8 mouse cellular contexts compared by ENCODE assay signal in genomic region chr9:107872350-107873098, GRCm38 (mm10). TPM values are rescaled to one million over a fixed set of nuclear protein-coding genes. Genes with fewer than 3 reads are reported as not detected.
A peak's percentile ranks its signal among the peaks of the same experiment; 100 is the strongest.
DNase-seq lines count a peak whose midpoint lies in the region; ATAC-seq and TF ChIP-seq lines count a peak whose summit lies in the region.

No protein-coding gene starts in this region.

- DNase-seq in CD4-positive helper T cell, adult 2 months (ENCODE audit: low read depth, low spot score) = peak; percentile 96
- peak; percentile 93 for DNase-seq in brain, embryonic 18.5 days (ENCODE audit: low read depth, low spot score)
- DNase-seq in kidney, postnatal 0 days (ENCODE audit: low spot score) = peak; percentile 98
- DNase-seq in liver, embryonic 11.5 days (ENCODE audit: low spot score) = peak; percentile 87
- DNase-seq in naive thymus-derived CD4-positive, alpha-beta T cell, adult 2 months (ENCODE audit: low read depth) = peak; percentile 94

- H3K4me2 ChIP-seq in heart, embryonic 12.5 days = peak overlapping the region; percentile 91
- H3K4me2 ChIP-seq in kidney, postnatal 0 days (ENCODE audit: low read length) = peak overlapping the region; percentile 78
- H3K4me2 ChIP-seq in liver, embryonic 11.5 days = peak overlapping the region; percentile 82
- peak overlapping the region; percentile 52 for H3K4me2 ChIP-seq in stomach, embryonic 14.5 days (replicated peaks; ENCODE audit: low read depth, low read length)

- peaks cover 4% of the 10 kb centered on the region for H3K36me3 ChIP-seq in heart, embryonic 12.5 days
- H3K36me3 ChIP-seq in kidney, postnatal 0 days (ENCODE audit: insufficient read depth, low read length) = 0 out of 2 replicates have a peak, but pooled peaks cover 3% of the 10 kb centered on the region
- peaks cover 3% of the 10 kb centered on the region; the same call in 1 of the 2 replicates for H3K36me3 ChIP-seq in liver, embryonic 11.5 days (ENCODE audit: control insufficient read depth, insufficient read depth, low read length)
- H3K36me3 ChIP-seq in stomach, embryonic 14.5 days (ENCODE audit: control insufficient read depth, insufficient read depth, low read length) = 0 out of 2 replicates have a peak, but pooled peaks cover 2% of the 10 kb centered on the region

- H3K27me3 ChIP-seq in heart, embryonic 12.5 days (replicated peaks) = 0 out of 2 replicates have a peak, but pooled peaks cover 3% of the 10 kb centered on the region
- no peaks in the 10 kb centered on the region for H3K27me3 ChIP-seq in kidney, postnatal 0 days (ENCODE audit: insufficient read depth, low read length)
- no peaks in the 10 kb centered on the region for H3K27me3 ChIP-seq in liver, embryonic 11.5 days (replicated peaks; ENCODE audit: control insufficient read depth, insufficient read depth, low read length)
- H3K27me3 ChIP-seq in stomach, embryonic 14.5 days (ENCODE audit: control insufficient read depth, insufficient read depth, low read length) = no peaks in the 10 kb centered on the region

- peak overlapping the region; percentile 97 for H3K9ac ChIP-seq in heart, embryonic 12.5 days
- H3K9ac ChIP-seq in kidney, postnatal 0 days (ENCODE audit: low read depth, low read length) = peak overlapping the region; percentile 97
- peak overlapping the region; percentile 96 for H3K9ac ChIP-seq in liver, embryonic 11.5 days (ENCODE audit: low read depth, low read length)
- peak overlapping the region; percentile 83 for H3K9ac ChIP-seq in stomach, embryonic 14.5 days (replicated peaks; ENCODE audit: low read depth, low read length)

- peak; percentile 98 for ATAC-seq in erythroid progenitor cell, adult 5-6 weeks (replicated peaks; ENCODE audit: low FRiP score, poor library complexity, severe bottlenecking)
- ATAC-seq in heart, embryonic 12.5 days (ENCODE audit: insufficient number of reproducible peaks, low FRiP score) = peak; percentile 99
- ATAC-seq in kidney, postnatal 0 days (replicated peaks; ENCODE audit: low FRiP score, low read depth) = peak; percentile 99
- ATAC-seq in liver, embryonic 11.5 days (replicated peaks; ENCODE audit: low FRiP score) = peak; percentile 99
- ATAC-seq in stomach, embryonic 14.5 days (ENCODE audit: insufficient number of reproducible peaks, insufficient read depth, low FRiP score, low read depth) = peak; percentile 100

- peaks cover 15% of the 10 kb centered on the region for H3K4me1 ChIP-seq in heart, embryonic 12.5 days (replicated peaks)
- H3K4me1 ChIP-seq in kidney, postnatal 0 days (replicated peaks; ENCODE audit: insufficient read depth, low read length) = peaks cover 7% of the 10 kb centered on the region; the same call in 1 of the 2 replicates
- peaks cover 6% of the 10 kb centered on the region; the same call in 1 of the 2 replicates for H3K4me1 ChIP-seq in liver, embryonic 11.5 days (replicated peaks; ENCODE audit: control insufficient read depth, insufficient read depth, low read length)
- H3K4me1 ChIP-seq in stomach, embryonic 14.5 days (ENCODE audit: control insufficient read depth, insufficient read depth, low read length) = peaks cover 5% of the 10 kb centered on the region; the same call in 1 of the 2 replicates

- H3K4me3 ChIP-seq in heart, embryonic 12.5 days = peak overlapping the region; percentile 97
- peak overlapping the region; percentile 84 for H3K4me3 ChIP-seq in kidney, postnatal 0 days (replicated peaks; ENCODE audit: low read depth, low read length)
- H3K4me3 ChIP-seq in liver, embryonic 11.5 days (ENCODE audit: low read depth, low read length) = peak overlapping the region; percentile 88
- peak overlapping the region; percentile 87 for H3K4me3 ChIP-seq in stomach, embryonic 14.5 days (ENCODE audit: low read depth, low read length)

- under 1% methylated on average over 80 of the region's 80 CpGs for WGBS in heart, embryonic 12.5 days
- under 1% methylated on average over 77 of the region's 80 CpGs for WGBS in kidney, postnatal 0 days
- under 1% methylated on average over 79 of the region's 80 CpGs for WGBS in liver, embryonic 11.5 days
- WGBS in stomach, embryonic 14.5 days = under 1% methylated on average over 79 of the region's 80 CpGs

- no peaks in the 10 kb centered on the region for H3K9me3 ChIP-seq in heart, embryonic 12.5 days (replicated peaks)
- H3K9me3 ChIP-seq in kidney, postnatal 0 days (replicated peaks; ENCODE audit: low read length) = no peaks in the 10 kb centered on the region
- no peaks in the 10 kb centered on the region for H3K9me3 ChIP-seq in liver, embryonic 11.5 days (ENCODE audit: control insufficient read depth, low read length)
- no peaks in the 10 kb centered on the region for H3K9me3 ChIP-seq in stomach, embryonic 14.5 days (ENCODE audit: control insufficient read depth, low read depth, low read length)

- H3K27ac ChIP-seq in heart, embryonic 12.5 days (ENCODE audit: poor library complexity, severe bottlenecking) = peak overlapping the region; percentile 97
- H3K27ac ChIP-seq in kidney, postnatal 0 days = peak overlapping the region; percentile 98
- peak overlapping the region; percentile 97 for H3K27ac ChIP-seq in liver, embryonic 11.5 days (ENCODE audit: low read depth, low read length)
- peak overlapping the region; percentile 86 for H3K27ac ChIP-seq in stomach, embryonic 14.5 days (ENCODE audit: low read length)

- 0 out of 2 replicates have a peak, but pooled peaks have one; percentile 15 for TF ChIP-seq CTCF in kidney, postnatal 0 days (IDR thresholded peaks at IDR 0.05; ENCODE audit: low read depth)

RNA-seq across cellular contexts. Expression of gene Rbm6, which starts 0.5 kb away (rescaled TPM):
- 176 and 204 TPM in 2 replicates for total RNA-seq in erythroid progenitor cell, adult 5-6 weeks (2015; ENCODE audit: low replicate concordance)
- total RNA-seq in erythroid progenitor cell, adult 5-6 weeks (2017; ENCODE audit: low replicate concordance) = 216 and 260 TPM in 2 replicates
- polyA plus RNA-seq in heart, embryonic 12.5 days (2016; fragmentation: Nextera tagmentation; extraction: Ambion mirVana) = 56.4 and 61.8 TPM in 2 replicates
- 40.2 and 46.8 TPM in 2 replicates for polyA plus RNA-seq in kidney, postnatal 0 days (2015; fragmentation: Nextera tagmentation; extraction: Ambion mirVana)
- 60.0 and 60.9 TPM in 2 replicates for polyA plus RNA-seq in liver, embryonic 11.5 days (2014; fragmentation: Nextera tagmentation; extraction: Ambion mirVana)
- polyA plus RNA-seq in stomach, embryonic 14.5 days (2014; fragmentation: Nextera tagmentation; extraction: Ambion mirVana) = 76.5 and 83.3 TPM in 2 replicates

RNA-seq across cellular contexts. Expression of gene Mon1a, which starts 15.4 kb away (rescaled TPM):
- total RNA-seq in erythroid progenitor cell, adult 5-6 weeks (2015; ENCODE audit: low replicate concordance) = not detected in 2 replicates
- 0.64 and 3.3 TPM in 2 replicates for total RNA-seq in erythroid progenitor cell, adult 5-6 weeks (2017; ENCODE audit: low replicate concordance)
- polyA plus RNA-seq in heart, embryonic 12.5 days (2016; fragmentation: Nextera tagmentation; extraction: Ambion mirVana) = 9.3 and 9.9 TPM in 2 replicates
- 11.1 and 12.7 TPM in 2 replicates for polyA plus RNA-seq in kidney, postnatal 0 days (2015; fragmentation: Nextera tagmentation; extraction: Ambion mirVana)
- polyA plus RNA-seq in liver, embryonic 11.5 days (2014; fragmentation: Nextera tagmentation; extraction: Ambion mirVana) = 8.9 and 11.0 TPM in 2 replicates
- polyA plus RNA-seq in stomach, embryonic 14.5 days (2014; fragmentation: Nextera tagmentation; extraction: Ambion mirVana) = 15.2 and 20.7 TPM in 2 replicates

RNA-seq across cellular contexts. Expression of gene Mst1r, which starts 34.1 kb away (rescaled TPM):
- not detected in 2 replicates for total RNA-seq in erythroid progenitor cell, adult 5-6 weeks (2015; ENCODE audit: low replicate concordance)
- total RNA-seq in erythroid progenitor cell, adult 5-6 weeks (2017; ENCODE audit: low replicate concordance) = not detected in 2 replicates
- polyA plus RNA-seq in heart, embryonic 12.5 days (2016; fragmentation: Nextera tagmentation; extraction: Ambion mirVana) = 4.5 and 5.2 TPM in 2 replicates
- polyA plus RNA-seq in kidney, postnatal 0 days (2015; fragmentation: Nextera tagmentation; extraction: Ambion mirVana) = 1.1 and 1.4 TPM in 2 replicates
- 1.3 and 1.5 TPM in 2 replicates for polyA plus RNA-seq in liver, embryonic 11.5 days (2014; fragmentation: Nextera tagmentation; extraction: Ambion mirVana)
- 3.3 and 5.1 TPM in 2 replicates for polyA plus RNA-seq in stomach, embryonic 14.5 days (2014; fragmentation: Nextera tagmentation; extraction: Ambion mirVana)

RNA-seq across cellular contexts. Expression of gene Actl11, which starts 55.7 kb away (rescaled TPM):
- not detected in 2 replicates for total RNA-seq in erythroid progenitor cell, adult 5-6 weeks (2015; ENCODE audit: low replicate concordance)
- not detected in 2 replicates for total RNA-seq in erythroid progenitor cell, adult 5-6 weeks (2017; ENCODE audit: low replicate concordance)
- not detected in 2 replicates for polyA plus RNA-seq in heart, embryonic 12.5 days (2016; fragmentation: Nextera tagmentation; extraction: Ambion mirVana)
- polyA plus RNA-seq in kidney, postnatal 0 days (2015; fragmentation: Nextera tagmentation; extraction: Ambion mirVana) = not detected in 2 replicates
- polyA plus RNA-seq in liver, embryonic 11.5 days (2014; fragmentation: Nextera tagmentation; extraction: Ambion mirVana) = not detected in 2 replicates
- polyA plus RNA-seq in stomach, embryonic 14.5 days (2014; fragmentation: Nextera tagmentation; extraction: Ambion mirVana) = not detected in 2 replicates

Comparison
In these comparisons a context has a peak if more than half of its experiments do, and no peak if none do; other contexts are left out.
1. Peak in every context shown above with its lines: DNase-seq, ATAC-seq, H3K4me3 ChIP-seq and H3K27ac ChIP-seq.